25 mouse cellular contexts compared by ENCODE assay signal in genomic region chr2:174922208-174922607, GRCm38 (mm10).
A peak's percentile ranks its signal among the peaks of the same experiment; 100 is the strongest.
DNase-seq lines count a peak whose midpoint lies in the region; ATAC-seq and TF ChIP-seq lines count a peak whose summit lies in the region.
"Had no signal": no experiment of that assay in that cellular context is flagged by ENCODE, and none has a peak within 500 bp of the region (broad histone marks: within the 10 kb centered on the region; RNA-seq: fewer than 3 reads in every experiment).

No protein-coding gene starts in this region.

- no peaks in the 10 kb centered on the region for H3K36me3 ChIP-seq in forebrain, embryonic 11.5 days (ENCODE audit: control insufficient read depth, insufficient read depth, low read length)
- no peaks in the 10 kb centered on the region for H3K36me3 ChIP-seq in forebrain, embryonic 13.5 days (ENCODE audit: poor library complexity, severe bottlenecking)
- H3K36me3 ChIP-seq in intestine, embryonic 15.5 days: no peaks in the 10 kb centered on the region
- H3K36me3 ChIP-seq in intestine, postnatal 0 days (ENCODE audit: control insufficient read depth, insufficient read depth): no peaks in the 10 kb centered on the region
- H3K36me3 ChIP-seq: embryonic facial prominence, embryonic 13.5 days; embryonic facial prominence, embryonic 15.5 days; forebrain, embryonic 10.5 days; G1E had no signal

- no peak overlapping the region for H3K4me3 ChIP-seq in forebrain, embryonic 11.5 days (ENCODE audit: low read depth, low read length)
- no peak overlapping the region for H3K4me3 ChIP-seq in forebrain, embryonic 13.5 days
- no peak overlapping the region for H3K4me3 ChIP-seq in intestine, embryonic 15.5 days (replicated peaks)
- no peak overlapping the region for H3K4me3 ChIP-seq in intestine, postnatal 0 days (ENCODE audit: low read depth, low read length)
- H3K4me3 ChIP-seq: embryonic facial prominence, embryonic 13.5 days; embryonic facial prominence, embryonic 15.5 days; erythroblast, embryonic 14.5 days; forebrain, embryonic 10.5 days had no signal

- peaks cover 11% of the 10 kb centered on the region; the same call in 1 of the 2 replicates for H3K4me1 ChIP-seq in forebrain, embryonic 11.5 days (replicated peaks; ENCODE audit: control insufficient read depth, insufficient read depth, low read length)
- peaks cover 16% of the 10 kb centered on the region for H3K4me1 ChIP-seq in forebrain, embryonic 13.5 days
- H3K4me1 ChIP-seq in intestine, embryonic 15.5 days (replicated peaks): no peaks in the 10 kb centered on the region
- H3K4me1 ChIP-seq in intestine, postnatal 0 days (replicated peaks; ENCODE audit: control insufficient read depth, insufficient read depth, low read length): no peaks in the 10 kb centered on the region

- ATAC-seq in forebrain, embryonic 11.5 days (replicated peaks; ENCODE audit: low FRiP score): no peak
- ATAC-seq in forebrain, embryonic 13.5 days: no peak
- peak; percentile 50; the same call in 1 of the 2 replicates for ATAC-seq in intestine, embryonic 15.5 days
- ATAC-seq in intestine, postnatal 0 days: peak; percentile 54; the same call in 1 of the 2 replicates
- ATAC-seq: activated CD4-positive, CD25-positive, alpha-beta regulatory T cell, adult 4 months; CD4-positive, CD25-positive, alpha-beta regulatory T cell, adult 4 months; forebrain, embryonic 14.5 days; forebrain, embryonic 16.5 days; Patski had no signal

- no peaks in the 10 kb centered on the region for H3K27me3 ChIP-seq in forebrain, embryonic 11.5 days (ENCODE audit: control insufficient read depth, insufficient read depth, low read length)
- no peaks in the 10 kb centered on the region for H3K27me3 ChIP-seq in forebrain, embryonic 13.5 days
- H3K27me3 ChIP-seq in intestine, embryonic 15.5 days (replicated peaks): no peaks in the 10 kb centered on the region
- no peaks in the 10 kb centered on the region for H3K27me3 ChIP-seq in intestine, postnatal 0 days (replicated peaks; ENCODE audit: control insufficient read depth, insufficient read depth, low read length)
- H3K27me3 ChIP-seq: embryonic facial prominence, embryonic 13.5 days; embryonic facial prominence, embryonic 15.5 days; Patski had no signal

- DNase-seq in forebrain, embryonic 11.5 days (ENCODE audit: low spot score): peak; percentile 22
- no peak for DNase-seq in left cerebral cortex, postnatal 10 days (ENCODE audit: extremely low spot score in 1 of 2, low spot score in 2 of 2)
- DNase-seq: adrenal gland, adult 8-10 months; adrenal gland, postnatal 14 days; adrenal gland, postnatal 36 days; B cell, adult 2 months; cerebellum, adult 11-12 months; cerebellum, adult 8-10 months; cerebellum, adult 9-11 months; cerebellum, postnatal 14 days; cerebellum, postnatal 36 days; embryo, embryonic 11 days had no signal

- no peaks in the 10 kb centered on the region for H3K9me3 ChIP-seq in forebrain, embryonic 11.5 days (ENCODE audit: control insufficient read depth, low read length)
- no peaks in the 10 kb centered on the region for H3K9me3 ChIP-seq in forebrain, embryonic 13.5 days (replicated peaks)
- no peaks in the 10 kb centered on the region for H3K9me3 ChIP-seq in intestine, embryonic 15.5 days
- H3K9me3 ChIP-seq in intestine, postnatal 0 days (ENCODE audit: control insufficient read depth): no peaks in the 10 kb centered on the region
- H3K9me3 ChIP-seq: embryonic facial prominence, embryonic 13.5 days; embryonic facial prominence, embryonic 15.5 days; forebrain, embryonic 10.5 days had no signal

- intact Hi-C loops in left cerebral cortex, postnatal 10 days (cut with DNase I): no loop called here

- 83% methylated on average over 4 of the region's 4 CpGs for WGBS in forebrain, embryonic 11.5 days
- 93% methylated on average over 4 of the region's 4 CpGs for WGBS in forebrain, embryonic 13.5 days
- 48% methylated on average over 4 of the region's 4 CpGs for WGBS in intestine, embryonic 15.5 days
- 39% methylated on average over 4 of the region's 4 CpGs for WGBS in intestine, postnatal 0 days

- no peak for TF ChIP-seq CTCF in intestine, postnatal 0 days (IDR thresholded peaks at IDR 0.05; ENCODE audit: low read depth)

- no peak overlapping the region for H3K4me2 ChIP-seq in forebrain, embryonic 11.5 days (ENCODE audit: low read depth, low read length, severe bottlenecking)
- H3K4me2 ChIP-seq in forebrain, embryonic 13.5 days: no peak overlapping the region
- H3K4me2 ChIP-seq in intestine, embryonic 15.5 days (replicated peaks): no peak overlapping the region
- H3K4me2 ChIP-seq in intestine, postnatal 0 days (replicated peaks; ENCODE audit: low read depth): no peak overlapping the region
- H3K4me2 ChIP-seq: embryonic facial prominence, embryonic 13.5 days; embryonic facial prominence, embryonic 15.5 days had no signal

- H3K9ac ChIP-seq in forebrain, embryonic 11.5 days (ENCODE audit: low read length): no peak overlapping the region
- H3K9ac ChIP-seq in forebrain, embryonic 13.5 days: no peak overlapping the region
- H3K9ac ChIP-seq in intestine, embryonic 15.5 days: no peak overlapping the region
- no peak overlapping the region for H3K9ac ChIP-seq in intestine, postnatal 0 days (ENCODE audit: low read depth, low read length)
- H3K9ac ChIP-seq: embryonic facial prominence, embryonic 13.5 days; embryonic facial prominence, embryonic 15.5 days had no signal

- no peak overlapping the region for H3K27ac ChIP-seq in forebrain, embryonic 11.5 days (ENCODE audit: low read depth, low read length)
- H3K27ac ChIP-seq in forebrain, embryonic 13.5 days: no peak overlapping the region
- no peak overlapping the region for H3K27ac ChIP-seq in intestine, embryonic 15.5 days
- no peak overlapping the region for H3K27ac ChIP-seq in intestine, postnatal 0 days (ENCODE audit: low read depth, low read length)
- H3K27ac ChIP-seq: embryonic facial prominence, embryonic 13.5 days; embryonic facial prominence, embryonic 15.5 days; forebrain, embryonic 10.5 days had no signal

Comparison
In these comparisons a context has a peak if more than half of its experiments do, and no peak if none do; other contexts are left out.
1. ATAC-seq: peak in intestine, embryonic 15.5 days (single experiment) and intestine, postnatal 0 days (single experiment); none in forebrain, embryonic 11.5 days (single experiment) and forebrain, embryonic 13.5 days (single experiment).